ENCODE assay signal across 19 mouse cellular contexts in the genomic region with DNA sequence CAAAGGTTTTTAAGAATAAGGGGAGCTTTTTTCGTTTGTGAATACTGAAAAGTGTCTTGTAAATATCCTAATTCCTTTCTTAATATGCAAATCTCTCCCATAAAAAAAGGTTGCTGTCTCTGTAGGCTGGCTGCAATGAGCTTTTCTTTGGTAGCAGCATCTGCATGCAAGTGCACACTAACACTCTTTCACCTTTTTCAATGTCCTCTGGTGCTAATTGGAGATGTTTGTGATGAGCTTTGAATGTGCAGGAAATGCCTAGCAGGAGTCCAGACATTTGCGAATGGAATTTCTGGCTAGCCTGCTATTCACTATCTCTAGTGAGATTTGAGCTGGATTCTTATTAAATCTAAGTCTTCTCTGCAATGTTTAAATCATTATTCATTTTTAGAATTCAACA.
A peak's percentile ranks its signal among the peaks of the same experiment; 100 is the strongest.
DNase-seq lines count a peak whose midpoint lies in the region; ATAC-seq and TF ChIP-seq lines count a peak whose summit lies in the region.
"Had no signal": no experiment of that assay in that cellular context is flagged by ENCODE, and none has a peak within 500 bp of the region (broad histone marks: within the 10 kb centered on the region; RNA-seq: fewer than 3 reads in every experiment).

No protein-coding gene starts in this region.

- H3K27me3 ChIP-seq in midbrain, embryonic 14.5 days (ENCODE audit: control insufficient read depth, insufficient read depth, low read length), result no peaks in the 10 kb centered on the region
- no peaks in the 10 kb centered on the region for H3K27me3 ChIP-seq in midbrain, embryonic 13.5 days
- H3K27me3 ChIP-seq in forebrain, postnatal 0 days (ENCODE audit: insufficient read depth, low read length), result no peaks in the 10 kb centered on the region
- H3K27me3 ChIP-seq: heart, embryonic 15.5 days; midbrain, embryonic 12.5 days had no signal

- H3K4me3 ChIP-seq in midbrain, embryonic 14.5 days (replicated peaks; ENCODE audit: low read depth, low read length), result no peak overlapping the region
- no peak overlapping the region for H3K4me3 ChIP-seq in midbrain, embryonic 13.5 days (replicated peaks)
- no peak overlapping the region for H3K4me3 ChIP-seq in forebrain, postnatal 0 days (ENCODE audit: low read depth, low read length)
- H3K4me3 ChIP-seq: heart, embryonic 15.5 days; midbrain, embryonic 12.5 days had no signal

- no peak overlapping the region for H3K9ac ChIP-seq in midbrain, embryonic 14.5 days (replicated peaks; ENCODE audit: low read length)
- H3K9ac ChIP-seq in midbrain, embryonic 13.5 days (replicated peaks), result no peak overlapping the region
- H3K9ac ChIP-seq in forebrain, postnatal 0 days, result no peak overlapping the region
- H3K9ac ChIP-seq: heart, embryonic 15.5 days; liver, embryonic 14.5 days; midbrain, embryonic 12.5 days had no signal

- no peak overlapping the region for H3K27ac ChIP-seq in midbrain, embryonic 14.5 days (replicated peaks; ENCODE audit: low read depth, low read length)
- H3K27ac ChIP-seq in midbrain, embryonic 13.5 days, result no peak overlapping the region
- no peak overlapping the region for H3K27ac ChIP-seq in forebrain, postnatal 0 days (ENCODE audit: low read depth, low read length)
- H3K27ac ChIP-seq: heart, embryonic 15.5 days; liver, embryonic 14.5 days; midbrain, embryonic 12.5 days had no signal

- no peak for TF ChIP-seq CTCF in brain, embryonic 14.5 days (IDR thresholded peaks at IDR 0.05; ENCODE audit: borderline replicate concordance, extremely low read depth, insufficient read depth, insufficient read length)
- TF ChIP-seq CTCF in forebrain, postnatal 0 days (IDR thresholded peaks at IDR 0.05; ENCODE audit: low read depth), result no peak

- 20% methylated on average over 2 of the region's 2 CpGs for WGBS in midbrain, embryonic 14.5 days
- WGBS in midbrain, embryonic 13.5 days, result 26% methylated on average over 2 of the region's 2 CpGs
- WGBS in forebrain, postnatal 0 days, result 6% methylated on average over 2 of the region's 2 CpGs

- no peak overlapping the region for H3K4me2 ChIP-seq in midbrain, embryonic 14.5 days (ENCODE audit: low read length)
- H3K4me2 ChIP-seq in midbrain, embryonic 13.5 days (replicated peaks), result no peak overlapping the region
- H3K4me2 ChIP-seq in forebrain, postnatal 0 days (ENCODE audit: low read depth), result no peak overlapping the region
- H3K4me2 ChIP-seq: heart, embryonic 15.5 days; midbrain, embryonic 12.5 days had no signal

- DNase-seq in frontal cortex, adult 2 months (ENCODE audit: extremely low spot score in 1 of 2, low spot score in 1 of 2), result peak; percentile 11 to 22
- no peak for DNase-seq in frontal cortex, postnatal 10 days (ENCODE audit: low spot score in 2 of 2)
- peak; percentile 12 for DNase-seq in midbrain, embryonic 14.5 days
- DNase-seq in brain, embryonic 14.5 days (ENCODE audit: low read depth), result peak; percentile 84
- DNase-seq in forebrain, postnatal 0 days, result no peak
- no peak for DNase-seq in cerebellum, postnatal 4 days (ENCODE audit: low spot score in 2 of 2)
- DNase-seq in urinary bladder, postnatal 25 days (ENCODE audit: low spot score), result no peak
- DNase-seq: adrenal gland, adult 2 months; cerebellum, adult 11 months; cerebellum, postnatal 10 days; gastrocnemius, postnatal 36 days; heart, postnatal 4 days; kidney, adult 8-10 months; kidney, postnatal 14 days; thymus, postnatal 14 days had no signal

- H3K36me3 ChIP-seq in midbrain, embryonic 14.5 days (ENCODE audit: control insufficient read depth, insufficient read depth, low read length), result no peaks in the 10 kb centered on the region
- H3K36me3 ChIP-seq in midbrain, embryonic 13.5 days, result no peaks in the 10 kb centered on the region
- no peaks in the 10 kb centered on the region for H3K36me3 ChIP-seq in forebrain, postnatal 0 days (ENCODE audit: insufficient read depth)
- H3K36me3 ChIP-seq: heart, embryonic 15.5 days; midbrain, embryonic 12.5 days had no signal

- no peaks in the 10 kb centered on the region for H3K9me3 ChIP-seq in midbrain, embryonic 14.5 days (ENCODE audit: control insufficient read depth, low read length)
- no peaks in the 10 kb centered on the region for H3K9me3 ChIP-seq in midbrain, embryonic 13.5 days
- no peaks in the 10 kb centered on the region for H3K9me3 ChIP-seq in forebrain, postnatal 0 days (ENCODE audit: low read length)
- H3K9me3 ChIP-seq: heart, embryonic 15.5 days; midbrain, embryonic 12.5 days had no signal

- no peak for TF ChIP-seq POLR2A in brain, embryonic 14.5 days (IDR thresholded peaks at IDR 0.05; ENCODE audit: borderline replicate concordance, extremely low read depth, insufficient read depth, insufficient read length, poor library complexity, severe bottlenecking)

- no peak for ATAC-seq in midbrain, embryonic 14.5 days (ENCODE audit: low FRiP score, low TSS enrichment)
- ATAC-seq in midbrain, embryonic 13.5 days, result no peak
- ATAC-seq in forebrain, postnatal 0 days, result peak; percentile 32; the same call in 1 of the 2 replicates

- H3K4me1 ChIP-seq in midbrain, embryonic 14.5 days (ENCODE audit: control insufficient read depth, insufficient read depth, low read length), result no peaks in the 10 kb centered on the region
- 0 out of 2 replicates have a peak, but pooled peaks cover 5% of the 10 kb centered on the region for H3K4me1 ChIP-seq in midbrain, embryonic 13.5 days (replicated peaks)
- H3K4me1 ChIP-seq in forebrain, postnatal 0 days (ENCODE audit: insufficient read depth), result no peaks in the 10 kb centered on the region
- H3K4me1 ChIP-seq: heart, embryonic 15.5 days had no signal

Comparison
In these comparisons a context has a peak if more than half of its experiments do, and no peak if none do; other contexts are left out.
1. DNase-seq: peak in frontal cortex, adult 2 months (2 of 2), midbrain, embryonic 14.5 days (single experiment) and brain, embryonic 14.5 days (single experiment); none in frontal cortex, postnatal 10 days (0 of 2), forebrain, postnatal 0 days (single experiment), cerebellum, postnatal 4 days (0 of 2) and urinary bladder, postnatal 25 days (single experiment).